Mouse (Mus musculus) CH12.LX (cell line): Measurements from ENCODE around the gene Dagla.

Source experiments
- CTCF ChIP-seq, 2 experiments: IDR thresholded peaks in 1 of 2; conservative IDR thresholded peaks in 1 of 2; 2 replicates each; pipeline ENCODE4 v1.5.1; 2011 to 2012; ENCODE audit warnings: low read depth in 2 of 2, low read length in 2 of 2, improper control_type of control experiment in 1 of 2, inconsistent platforms in 1 of 2, mild to moderate bottlenecking in 1 of 2, moderate library complexity in 1 of 2
- E2F4 ChIP-seq: IDR thresholded peaks from 2 replicates; pipeline ENCODE4 v1.6.1; 2011; ENCODE audit warnings: low read depth, low read length, improper control_type of control experiment; ENCODE audit not compliant: insufficient replicate concordance
- EP300 ChIP-seq: IDR thresholded peaks from 2 replicates; pipeline ENCODE4 v1.6.1; 2011; ENCODE audit warnings: low read length, improper control_type of control experiment
- ETS1 ChIP-seq: conservative IDR thresholded peaks from 2 replicates; pipeline ENCODE4 v1.6.1; 2012; ENCODE audit warnings: low read depth, mild to moderate bottlenecking, inconsistent platforms, low read length, improper control_type of control experiment, moderate library complexity
- MAFK ChIP-seq: IDR thresholded peaks from 2 replicates; pipeline ENCODE4 v1.6.1; 2011; ENCODE audit warnings: low read length, improper control_type of control experiment; ENCODE audit not compliant: insufficient replicate concordance
- MAX ChIP-seq: IDR thresholded peaks from 2 replicates; pipeline ENCODE4 v1.6.1; 2011; ENCODE audit warnings: low read length, improper control_type of control experiment
- POLR2A ChIP-seq: IDR thresholded peaks from 2 replicates; pipeline ENCODE4 v1.6.1; 2011; ENCODE audit warnings: low read depth, mild to moderate bottlenecking, improper control_type of control experiment, low read length
- RCOR1 ChIP-seq: conservative IDR thresholded peaks from 2 replicates; pipeline ENCODE4 v1.6.1; 2012; ENCODE audit warnings: low read depth, mild to moderate bottlenecking, inconsistent platforms, low read length, improper control_type of control experiment
- TCF12 ChIP-seq: IDR thresholded peaks from 2 replicates; pipeline ENCODE4 v1.6.1; 2014; ENCODE audit warnings: low read depth, mild to moderate bottlenecking, inconsistent platforms, low read length, improper control_type of control experiment
- USF1 ChIP-seq: IDR thresholded peaks from 2 replicates; pipeline ENCODE4 v1.6.1; 2014; ENCODE audit warnings: low read depth, mild to moderate bottlenecking, inconsistent platforms, low read length, improper control_type of control experiment
- ZC3H11A ChIP-seq: IDR thresholded peaks from 2 replicates; pipeline ENCODE4 v1.6.1; 2012; ENCODE audit warnings: low read depth, mild to moderate bottlenecking, inconsistent platforms, low read length, improper control_type of control experiment

- TF ChIP-seq MAX (no peak), POLR2A (no peak), EP300 (no peak), TCF12 (no peak), CTCF (conservative IDR thresholded peaks at IDR 0.05 in 1 of 2, IDR thresholded peaks at IDR 0.05 in 1 of 2; ENCODE audit: low read depth in 2 of 2, low read length in 2 of 2) (no peak), ETS1 (no peak), E2F4 (no peak), MAFK (no peak), RCOR1 (no peak), USF1 (no peak), ZC3H11A (no peak)
Measured at GRCm38 (mm10) chr19:10231871-10232270, 72.8 kb downstream of the Dagla start.
